In the genomic region with DNA sequence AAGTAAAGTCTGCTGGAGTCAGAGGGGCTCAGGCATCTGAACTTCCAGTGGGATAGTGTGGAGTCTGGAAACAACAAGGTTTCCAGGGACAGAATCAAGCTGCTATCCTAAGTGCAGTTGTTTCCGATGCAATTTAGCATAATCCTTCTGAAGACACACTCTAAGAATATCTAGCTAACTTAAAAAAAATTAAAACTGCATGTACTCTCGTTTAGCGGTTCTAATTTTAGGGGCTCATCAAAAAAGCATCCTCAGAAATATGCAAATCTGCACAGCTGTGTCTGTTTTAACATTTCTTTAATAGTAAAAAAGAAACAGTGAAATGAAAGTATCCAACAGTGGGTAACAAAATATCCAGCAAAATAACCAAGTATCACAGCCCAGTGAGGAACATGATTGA, we compare ENCODE assay signal across 24 mouse cellular contexts.
DNase-seq lines count a peak whose midpoint lies in the region; ATAC-seq and TF ChIP-seq lines count a peak whose summit lies in the region.
"Had no signal": no experiment of that assay in that cellular context is flagged by ENCODE, and none has a peak within 500 bp of the region (broad histone marks: within the 10 kb centered on the region; RNA-seq: fewer than 3 reads in every experiment).

No protein-coding gene starts in this region.

- no peak overlapping the region for H3K27ac ChIP-seq in forebrain, postnatal 0 days (ENCODE audit: low read depth, low read length)
- no peak overlapping the region for H3K27ac ChIP-seq in forebrain, embryonic 13.5 days
- H3K27ac ChIP-seq: embryonic facial prominence, embryonic 13.5 days; embryonic facial prominence, embryonic 15.5 days; forebrain, embryonic 10.5 days had no signal

- no peak overlapping the region for H3K4me2 ChIP-seq in forebrain, postnatal 0 days (ENCODE audit: low read depth)
- no peak overlapping the region for H3K4me2 ChIP-seq in forebrain, embryonic 13.5 days
- H3K4me2 ChIP-seq: embryonic facial prominence, embryonic 13.5 days; embryonic facial prominence, embryonic 15.5 days had no signal

- H3K4me1 ChIP-seq in forebrain, postnatal 0 days (ENCODE audit: insufficient read depth) = no peaks in the 10 kb centered on the region
- no peaks in the 10 kb centered on the region for H3K4me1 ChIP-seq in forebrain, embryonic 13.5 days
- H3K4me1 ChIP-seq: embryonic facial prominence, embryonic 13.5 days; embryonic facial prominence, embryonic 15.5 days had no signal

- no peaks in the 10 kb centered on the region for H3K27me3 ChIP-seq in forebrain, postnatal 0 days (ENCODE audit: insufficient read depth, low read length)
- no peaks in the 10 kb centered on the region for H3K27me3 ChIP-seq in forebrain, embryonic 13.5 days
- H3K27me3 ChIP-seq: CH12.LX; embryonic facial prominence, embryonic 13.5 days; embryonic facial prominence, embryonic 15.5 days; Patski had no signal

- no peak for TF ChIP-seq CTCF in forebrain, postnatal 0 days (IDR thresholded peaks at IDR 0.05; ENCODE audit: low read depth)

- WGBS in forebrain, postnatal 0 days = 66% methylated on average over 3 of the region's 3 CpGs
- WGBS in forebrain, embryonic 13.5 days = 90% methylated on average over 3 of the region's 3 CpGs

- no peak for DNase-seq in forebrain, postnatal 0 days
- peak; percentile 43 for DNase-seq in A20 (ENCODE audit: low read depth, low spot score)
- DNase-seq in brain, adult 2 months (ENCODE audit: low read depth, low spot score) = peak; percentile 57
- DNase-seq in kidney, adult 11 months = no peak
- DNase-seq in layer of hippocampus, adult 9-11 months = no peak
- DNase-seq: adrenal gland, adult 8-10 months; adrenal gland, postnatal 14 days; adrenal gland, postnatal 36 days; cerebellum, adult 11 months; cerebellum, adult 18-20 months; cerebellum, adult 8-10 months; cerebellum, adult 9-11 months; cerebellum, postnatal 36 days; embryo, embryonic 11 days had no signal

- H3K36me3 ChIP-seq in forebrain, postnatal 0 days (ENCODE audit: insufficient read depth) = no peaks in the 10 kb centered on the region
- H3K36me3 ChIP-seq in forebrain, embryonic 13.5 days (ENCODE audit: poor library complexity, severe bottlenecking) = no peaks in the 10 kb centered on the region
- H3K36me3 ChIP-seq: embryonic facial prominence, embryonic 13.5 days; embryonic facial prominence, embryonic 15.5 days; forebrain, embryonic 10.5 days; G1E had no signal

- H3K4me3 ChIP-seq in forebrain, postnatal 0 days (ENCODE audit: low read depth, low read length) = no peak overlapping the region
- no peak overlapping the region for H3K4me3 ChIP-seq in forebrain, embryonic 13.5 days
- H3K4me3 ChIP-seq: embryonic facial prominence, embryonic 13.5 days; embryonic facial prominence, embryonic 15.5 days; erythroblast, embryonic 14.5 days; forebrain, embryonic 10.5 days had no signal

- no peaks in the 10 kb centered on the region for H3K9me3 ChIP-seq in forebrain, postnatal 0 days (ENCODE audit: low read length)
- H3K9me3 ChIP-seq in forebrain, embryonic 13.5 days (replicated peaks) = no peaks in the 10 kb centered on the region
- H3K9me3 ChIP-seq: embryonic facial prominence, embryonic 13.5 days; embryonic facial prominence, embryonic 15.5 days; forebrain, embryonic 10.5 days; G1E had no signal

- 0 out of 2 replicates have a peak, but pooled peaks have one; percentile 14 for ATAC-seq in forebrain, postnatal 0 days
- no peak for ATAC-seq in forebrain, embryonic 13.5 days
- ATAC-seq: activated CD4-positive, CD25-positive, alpha-beta regulatory T cell, adult 4 months; forebrain, embryonic 14.5 days; Patski had no signal

- no peak overlapping the region for H3K9ac ChIP-seq in forebrain, postnatal 0 days
- H3K9ac ChIP-seq in forebrain, embryonic 13.5 days = no peak overlapping the region
- H3K9ac ChIP-seq: embryonic facial prominence, embryonic 13.5 days; embryonic facial prominence, embryonic 15.5 days had no signal

Comparison
In these comparisons a context has a peak if more than half of its experiments do, and no peak if none do; other contexts are left out.
1. DNase-seq: peak in A20 (single experiment) and brain, adult 2 months (single experiment); none in forebrain, postnatal 0 days (single experiment), kidney, adult 11 months (single experiment) and layer of hippocampus, adult 9-11 months (single experiment).